Mouse (Mus musculus) spleen, postnatal 36 days (tissue): ENCODE data around the gene Crlf1.
A peak's percentile ranks its signal among the peaks of the same experiment; 100 is the strongest.

Experiments
- DNase-seq, 2 experiments: peaks; one replicate each; pipeline ENCODE4 v3.0.0; 2022; ENCODE audit warnings: low spot score in 2 of 2, mixed read lengths in 1 of 2

Gene Crlf1

GRCm38 (mm10) chr8:70492664-70493640, at the start of gene Crlf1:
Gene Crlf1 (plus strand): TSS chr8:70493158.
- no peak for DNase-seq

- peak in 1 of 2 experiments; percentile 19 for DNase-seq
These were observed 49.6 kb upstream of the Crlf1 start for GRCm38 (mm10) chr8:70443326-70443725.

GRCm38 (mm10) chr8:70445988-70446387, 47.0 kb upstream of the Crlf1 start:
- no peak for DNase-seq

- no peak for DNase-seq
These were observed 45.1 kb upstream of the Crlf1 start for GRCm38 (mm10) chr8:70447639-70448420.

- no peak for DNase-seq
These were observed 40.6 kb upstream of the Crlf1 start for GRCm38 (mm10) chr8:70452196-70452966.

GRCm38 (mm10) chr8:70453852-70454251, 39.1 kb upstream of the Crlf1 start:
- DNase-seq = no peak

GRCm38 (mm10) chr8:70456996-70457395, 36.0 kb upstream of the Crlf1 start:
- no peak for DNase-seq

GRCm38 (mm10) chr8:70457882-70458281, 35.1 kb upstream of the Crlf1 start:
- no peak for DNase-seq

- no peak for DNase-seq
These were observed 34.5 kb upstream of the Crlf1 start for GRCm38 (mm10) chr8:70458462-70458861.

GRCm38 (mm10) chr8:70459636-70460035, 33.3 kb upstream of the Crlf1 start:
- no peak for DNase-seq

GRCm38 (mm10) chr8:70460199-70460598, 32.8 kb upstream of the Crlf1 start:
- DNase-seq = no peak

GRCm38 (mm10) chr8:70460606-70461005, 32.4 kb upstream of the Crlf1 start:
- DNase-seq = no peak

- no peak for DNase-seq
These were observed 31.0 kb upstream of the Crlf1 start for GRCm38 (mm10) chr8:70461765-70462515.

GRCm38 (mm10) chr8:70462516-70462813, 30.5 kb upstream of the Crlf1 start:
- no peak for DNase-seq

GRCm38 (mm10) chr8:70463306-70463705, 29.7 kb upstream of the Crlf1 start:
- DNase-seq = no peak

- DNase-seq = no peak
These were observed 28.8 kb upstream of the Crlf1 start for GRCm38 (mm10) chr8:70464162-70464561.

GRCm38 (mm10) chr8:70465701-70466100, 27.3 kb upstream of the Crlf1 start:
- no peak for DNase-seq

GRCm38 (mm10) chr8:70466305-70466704, 26.7 kb upstream of the Crlf1 start:
- DNase-seq = no peak

GRCm38 (mm10) chr8:70466771-70467170, 26.2 kb upstream of the Crlf1 start:
- no peak for DNase-seq

GRCm38 (mm10) chr8:70467229-70467725, 25.7 kb upstream of the Crlf1 start:
- no peak for DNase-seq

- DNase-seq = no peak
These were observed 25.1 kb upstream of the Crlf1 start for GRCm38 (mm10) chr8:70467907-70468306.
